Mouse (Mus musculus): ENCODE results near the gene Nmt1.

DNA sequence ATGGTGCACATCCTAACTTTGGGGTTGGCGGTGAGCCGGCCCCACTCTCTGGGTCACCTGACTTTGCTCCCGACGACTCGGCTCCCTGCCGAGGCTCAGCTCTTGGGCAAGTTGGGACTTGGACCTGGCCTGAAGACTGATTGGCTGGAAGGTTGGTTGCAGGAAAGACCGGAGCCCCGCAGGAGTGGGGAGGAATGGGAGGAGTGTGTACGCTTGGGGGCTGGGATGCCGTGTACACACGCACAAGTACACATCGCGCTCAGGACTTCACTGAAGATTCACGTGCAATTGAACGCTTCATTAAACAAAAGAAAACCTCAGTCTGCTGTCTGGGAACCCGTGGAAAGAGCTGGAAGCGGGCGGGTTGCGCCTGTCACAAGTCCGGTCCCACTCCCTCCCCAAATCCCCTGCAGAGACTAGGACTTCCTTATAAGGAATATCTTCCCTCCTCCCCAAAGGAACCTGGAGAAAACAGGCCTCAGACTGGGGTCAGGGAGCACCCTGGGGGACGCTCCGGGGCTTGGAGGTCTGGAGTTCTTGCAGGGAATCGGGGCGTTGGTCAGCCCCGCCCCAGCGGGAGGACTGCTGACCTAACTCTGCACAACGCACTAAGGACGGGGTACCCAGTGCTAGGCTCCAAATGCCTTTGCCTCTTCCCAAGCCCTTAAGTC, 84.0 kb downstream of the Nmt1 start:
- TF ChIP-seq CTCF (IDR thresholded peaks at IDR 0.05) (no peak), EP300 (IDR thresholded peaks at IDR 0.05) (no peak)
